Mouse (Mus musculus): Measurements from ENCODE around the gene BC049762.

The BC049762 gene

DNA sequence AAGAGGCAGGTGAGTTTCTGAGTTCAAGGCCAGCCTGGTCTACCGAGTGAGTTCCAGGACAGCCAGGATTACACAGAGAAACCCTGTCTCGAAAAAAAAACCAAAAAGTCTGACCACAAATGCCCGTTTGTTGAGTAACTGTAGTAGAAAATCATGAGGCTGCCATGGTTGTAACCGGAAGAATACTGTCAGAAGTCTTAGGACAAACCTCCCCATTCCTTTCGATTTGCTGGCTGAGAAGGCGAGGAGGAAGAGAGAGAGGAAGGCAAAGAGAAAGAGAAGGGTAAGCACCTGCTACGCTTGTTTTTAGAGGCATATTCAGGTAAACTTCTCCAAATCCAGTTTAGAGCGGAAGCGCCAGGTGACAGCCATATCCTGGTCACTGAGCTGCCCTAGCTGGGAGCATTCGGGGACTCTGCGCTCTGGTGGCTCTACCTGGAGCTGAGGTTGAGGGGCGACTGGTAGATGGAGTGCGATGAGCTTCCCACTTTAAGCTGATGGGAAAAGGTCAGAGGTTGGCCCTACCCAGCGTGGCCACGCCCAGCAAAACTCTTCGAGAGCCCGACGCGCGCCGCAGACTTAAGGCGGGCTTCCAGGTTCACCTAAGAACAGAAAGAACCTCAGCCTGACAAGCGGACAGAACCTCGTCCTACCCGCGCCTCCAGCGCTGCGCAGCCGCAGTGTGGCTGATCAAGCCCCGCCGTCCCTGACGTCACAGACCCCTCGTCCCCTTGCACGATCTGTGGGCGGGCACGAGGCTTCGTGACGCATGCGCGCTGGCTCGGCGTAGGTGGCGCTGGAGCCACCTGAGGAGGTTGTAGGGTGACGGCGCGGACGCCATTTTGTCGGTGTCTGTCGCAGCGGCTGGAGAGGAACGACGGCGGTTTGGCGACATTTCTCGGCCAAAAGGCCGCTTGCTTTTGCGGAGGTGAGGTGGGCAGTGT lies at the start of gene BC049762:
Gene BC049762, minus strand, starts transcription at position 705 of the 944 bp plus-strand sequence.
- peak; percentile 99 for DNase-seq (ENCODE audit: low spot score in 2 of 2)

DNA sequence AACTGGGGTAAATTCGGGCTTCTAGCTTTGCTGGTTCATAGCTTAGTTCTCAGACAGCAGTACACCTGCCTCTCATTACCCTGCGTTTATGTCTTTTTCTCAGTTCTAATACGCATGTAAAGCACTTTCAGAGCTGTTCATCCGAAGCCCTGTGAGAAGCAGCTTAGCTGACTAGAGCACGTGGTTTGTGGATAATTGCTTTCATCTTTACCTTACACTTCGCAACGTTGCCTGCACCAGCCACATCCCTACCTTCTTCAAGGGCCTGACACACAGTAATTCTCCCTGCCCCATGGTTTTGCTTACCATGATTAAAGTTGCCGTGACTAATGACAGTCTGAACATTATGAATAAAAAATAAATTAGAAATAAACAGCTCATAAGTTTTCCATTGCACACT lies 49.0 kb upstream of the BC049762 start:
- no peak for DNase-seq (ENCODE audit: low spot score in 2 of 2)

DNA sequence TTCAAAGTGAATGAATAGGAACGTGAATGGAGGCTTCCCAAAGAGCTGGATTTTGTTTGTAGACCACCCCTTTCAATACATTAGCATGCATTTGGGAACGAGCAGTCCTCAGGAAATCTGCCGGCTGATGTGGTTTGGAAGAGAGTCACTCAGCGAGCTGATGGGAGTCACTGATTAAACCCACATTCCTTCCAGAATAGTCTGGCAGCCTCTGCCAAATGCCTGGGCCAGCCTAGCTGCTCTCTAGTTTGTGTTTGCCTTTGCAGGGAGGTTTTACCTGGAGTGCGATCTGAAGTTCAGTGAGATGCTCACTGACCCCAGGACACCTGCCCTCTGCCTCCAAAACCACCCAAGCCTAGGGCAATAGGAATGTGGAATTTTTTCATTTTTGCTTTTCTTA lies 45.5 kb upstream of the BC049762 start:
- no peak for DNase-seq (ENCODE audit: low spot score in 2 of 2)

- DNase-seq (ENCODE audit: low spot score in 2 of 2): peak in 1 of 2 experiments; percentile 43
Measured at GRCm38 (mm10) chr11:51303981-51304553, 41.2 kb upstream of the BC049762 start.

GRCm38 (mm10) chr11:51302396-51302795 lies 39.5 kb upstream of the BC049762 start:
- no peak for DNase-seq (ENCODE audit: low spot score in 2 of 2)

GRCm38 (mm10) chr11:51298691-51299090 lies 35.8 kb upstream of the BC049762 start:
- no peak for DNase-seq (ENCODE audit: low spot score in 2 of 2)

DNA sequence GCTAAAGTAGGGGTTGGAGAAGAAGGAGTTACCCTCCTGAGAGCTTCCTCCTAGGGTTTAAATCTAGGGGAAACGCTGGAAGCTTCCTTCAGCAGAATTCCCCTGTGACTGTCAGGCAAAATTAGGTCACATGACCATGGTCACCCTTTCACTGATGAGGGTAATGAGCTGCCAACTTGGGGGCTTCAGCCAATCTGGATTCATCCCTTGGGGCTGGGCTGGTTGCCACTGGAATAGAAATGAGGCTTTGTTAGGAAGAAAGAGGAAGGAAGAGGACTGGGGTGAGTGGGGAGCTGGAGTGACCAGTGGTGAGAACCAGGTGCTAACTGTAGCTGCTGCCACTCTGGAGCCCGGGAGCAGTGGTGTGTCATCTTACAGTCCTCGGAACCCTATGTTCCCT lies 32.9 kb upstream of the BC049762 start:
- DNase-seq (ENCODE audit: low spot score in 2 of 2): peak in 1 of 2 experiments; percentile 48

- DNase-seq (ENCODE audit: low spot score in 2 of 2): no peak
Measured at GRCm38 (mm10) chr11:51293956-51294530, 31.2 kb upstream of the BC049762 start.

- DNase-seq (ENCODE audit: low spot score in 2 of 2): peak; percentile 40 to 53
Measured at GRCm38 (mm10) chr11:51290066-51290955, 27.5 kb upstream of the BC049762 start.

DNA sequence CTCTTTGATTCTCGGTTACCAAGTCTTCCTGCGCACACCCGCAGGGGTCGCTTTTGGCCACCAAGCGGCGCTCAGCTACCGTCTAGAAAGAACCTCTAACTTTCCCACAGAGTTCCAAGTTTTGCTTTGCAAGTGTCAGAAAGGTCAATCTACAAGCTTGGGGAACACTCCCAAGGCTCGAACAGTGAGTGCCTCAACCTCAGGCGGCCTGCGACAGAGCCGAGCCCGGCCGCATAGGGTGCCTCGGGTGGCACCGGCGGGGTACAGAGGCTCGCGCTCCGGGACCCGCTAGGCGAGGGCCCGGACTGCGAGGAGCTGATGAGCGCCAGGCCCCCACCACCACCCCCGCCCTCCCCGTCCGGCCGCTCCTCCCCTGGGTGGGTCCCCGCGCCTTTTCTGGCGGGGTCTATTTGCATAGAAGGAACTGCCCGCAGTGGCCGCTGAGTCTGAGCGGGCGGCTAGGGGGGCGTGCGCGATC lies 26.8 kb upstream of the BC049762 start, which contains the start of gene Col23a1:
Gene Col23a1, plus strand, starts transcription at position 357 of the 478 bp plus-strand sequence.
- DNase-seq (ENCODE audit: low spot score in 2 of 2): peak; percentile 74 to 83

DNA sequence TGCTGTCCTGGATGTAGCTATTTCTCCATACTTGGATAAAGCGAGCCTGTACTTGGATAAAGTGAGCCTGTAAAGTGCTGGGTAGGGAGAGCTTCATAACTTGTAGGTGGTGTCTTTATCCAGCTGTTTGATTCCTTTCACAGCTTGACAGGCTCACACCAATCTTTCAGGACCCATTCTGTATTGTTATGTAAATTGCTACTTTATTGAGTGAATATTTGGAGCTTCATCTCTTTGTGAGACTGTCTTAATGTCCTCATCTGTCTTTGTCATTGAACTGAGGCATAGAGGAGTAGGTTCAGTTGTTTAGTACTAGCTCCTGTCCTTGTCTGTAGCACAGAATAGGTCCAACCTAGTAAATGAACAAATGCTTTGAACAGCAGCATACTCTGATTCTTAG lies 11.6 kb upstream of the BC049762 start:
- no peak for DNase-seq (ENCODE audit: low spot score in 2 of 2)

GRCm38 (mm10) chr11:51265326-51265725 lies 2.5 kb upstream of the BC049762 start:
- DNase-seq (ENCODE audit: low spot score in 2 of 2): peak; percentile 32 to 40

GRCm38 (mm10) chr11:51264352-51264751 lies 1.5 kb upstream of the BC049762 start:
- peak in 1 of 2 experiments; percentile 36 for DNase-seq (ENCODE audit: low spot score in 2 of 2)

- peak; percentile 73 to 75 for DNase-seq (ENCODE audit: low spot score in 2 of 2)
Measured at GRCm38 (mm10) chr11:51263286-51263831, 513 bp upstream of the BC049762 start.

DNA sequence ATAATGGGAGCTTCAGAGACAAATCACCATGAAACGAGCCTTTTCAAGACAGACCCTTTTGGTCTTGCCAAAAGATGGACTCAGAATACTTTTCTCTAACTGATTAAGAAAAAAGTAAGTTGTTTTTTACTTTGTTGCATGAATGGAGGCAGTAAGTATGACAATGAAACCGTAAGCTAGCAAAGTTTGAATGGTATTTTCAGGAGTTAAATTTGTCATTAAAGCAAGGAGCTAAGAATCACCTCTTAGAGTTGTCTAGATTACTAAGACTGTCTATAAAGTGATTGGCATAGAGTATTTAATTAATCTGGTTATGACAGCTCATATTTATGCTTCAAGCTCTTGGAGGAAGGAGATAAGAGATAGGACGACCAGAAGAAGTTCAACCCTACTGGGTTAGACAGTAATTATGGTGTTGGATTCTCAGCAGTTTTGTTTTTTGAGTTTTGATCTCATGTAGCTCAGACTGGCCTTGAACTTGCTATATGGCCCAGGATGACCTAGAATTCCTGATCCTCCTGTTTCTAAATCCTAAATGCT lies 1.1 kb downstream of the BC049762 start, which contains the start of gene Clk4:
Gene Clk4, plus strand, starts transcription at position 51 of the 540 bp plus-strand sequence.
- DNase-seq (ENCODE audit: low spot score in 2 of 2): no peak

GRCm38 (mm10) chr11:51257006-51257405 lies 5.8 kb downstream of the BC049762 start:
- no peak for DNase-seq (ENCODE audit: low spot score in 2 of 2)

GRCm38 (mm10) chr11:51242897-51243296 lies 19.9 kb downstream of the BC049762 start:
- DNase-seq (ENCODE audit: low spot score in 2 of 2): no peak

DNA sequence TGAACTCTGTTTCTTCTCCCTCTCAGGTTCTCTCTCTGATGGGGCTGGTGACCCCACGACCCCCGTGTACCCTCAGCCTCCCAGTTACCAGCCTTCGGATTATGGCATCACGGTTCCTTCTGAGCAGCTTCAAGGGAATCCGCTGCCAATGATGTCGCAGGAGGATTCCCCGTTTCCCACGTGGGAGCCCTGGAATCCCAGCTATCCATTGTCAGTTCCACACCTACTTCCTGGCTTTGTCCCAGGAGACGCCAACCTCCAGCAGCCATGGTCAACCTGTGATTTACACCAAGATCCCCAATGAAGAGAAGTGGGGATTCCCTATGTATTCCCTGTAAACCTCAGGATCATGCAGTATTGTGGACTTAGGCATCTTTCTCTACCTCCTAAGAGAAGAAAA lies 28.2 kb downstream of the BC049762 start:
- DNase-seq (ENCODE audit: low spot score in 2 of 2): no peak

GRCm38 (mm10) chr11:51227104-51227503 lies 35.7 kb downstream of the BC049762 start:
- DNase-seq (ENCODE audit: low spot score in 2 of 2): peak; percentile 44 to 56

GRCm38 (mm10) chr11:51220308-51220707 lies 42.5 kb downstream of the BC049762 start, which contains the start of gene Gm12569:
Gm12569 (plus strand) TSS chr11:51220473.
- DNase-seq (ENCODE audit: low spot score in 2 of 2): no peak

Data from right cerebral cortex, postnatal 10 days (tissue).